Mouse (Mus musculus) gastrocnemius, postnatal 25 days (tissue): Measurements from ENCODE around the gene Syngr3. TPM values are rescaled to one million over a fixed set of nuclear protein-coding genes. Genes with fewer than 3 reads are reported as not detected.
"Not testable (repeated sequence)": the region's sequence is repeated elsewhere in the genome, so short reads cannot be mapped to it uniquely, and the experiment has no call there.

ENCODE experiments used
- DNase-seq: peaks from one replicate; pipeline ENCODE4 v3.0.0; 2022
- long read RNA-seq, 2 experiments: library from polyadenylated mRNA; stranded (forward); transcript quantifications; one replicate each; pipeline ENCODE4 v2.0.0; 2021
- total RNA-seq, 2 experiments: library from RNA; stranded (reverse); gene quantifications; 1 replicate in 1 of 2; 2 replicates in 1 of 2; pipeline ENCODE4 v1.2.3; 2021

Gene Syngr3
- total RNA-seq, result not detected
- long read RNA-seq, experiment 1, result 0 reads
- long read RNA-seq, experiment 2, result 0 reads

GRCm38 (mm10) chr17:24689251-24690081 is at the start of gene Syngr3:
Gene Syngr3 (minus strand): TSS chr17:24689955.
- DNase-seq, result no peak

GRCm38 (mm10) chr17:24738238-24738637 is 48.5 kb upstream of the Syngr3 start:
- no peak for DNase-seq

DNA sequence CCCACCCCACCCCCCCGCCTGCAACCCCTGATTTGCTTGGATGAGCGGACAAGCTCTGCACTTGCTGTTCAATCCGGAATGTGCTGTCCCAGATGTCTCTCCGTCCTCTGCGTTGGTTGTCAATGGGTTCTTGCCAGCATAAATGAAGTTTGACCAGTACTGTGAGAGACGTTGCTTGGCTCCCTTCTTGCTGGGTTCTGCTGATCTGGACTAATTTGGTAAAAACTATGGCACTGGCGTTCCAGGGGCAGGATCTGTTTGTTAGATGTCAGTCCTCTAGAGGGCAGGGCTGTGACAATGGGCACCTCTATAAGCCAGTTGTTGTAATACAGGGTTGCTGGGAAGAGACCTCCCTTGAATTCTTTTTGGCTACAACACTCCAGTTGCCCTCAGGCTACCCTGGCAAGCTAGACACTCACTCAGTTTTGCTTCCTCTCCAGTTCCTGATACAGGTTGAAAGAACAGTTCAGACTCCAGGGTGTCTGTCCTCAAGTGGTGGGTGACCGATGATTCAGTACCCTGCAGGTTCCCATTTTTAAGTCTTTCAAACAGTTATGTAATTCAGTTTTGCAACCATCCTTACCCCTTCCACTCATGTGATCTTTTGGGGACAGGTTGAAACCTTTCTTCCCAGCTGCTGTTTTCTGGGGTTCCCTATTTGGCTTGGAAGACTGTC is 47.5 kb upstream of the Syngr3 start:
- no peak for DNase-seq

GRCm38 (mm10) chr17:24736330-24737051 is 46.7 kb upstream of the Syngr3 start, which contains the start of gene Msrb1:
Gene Msrb1 (plus strand): TSS chr17:24736642.
- DNase-seq, result peak; percentile 98

GRCm38 (mm10) chr17:24735446-24735845 is 45.7 kb upstream of the Syngr3 start:
- no peak for DNase-seq

- no peak for DNase-seq
Measured at GRCm38 (mm10) chr17:24734513-24734912, 44.8 kb upstream of the Syngr3 start.

DNA sequence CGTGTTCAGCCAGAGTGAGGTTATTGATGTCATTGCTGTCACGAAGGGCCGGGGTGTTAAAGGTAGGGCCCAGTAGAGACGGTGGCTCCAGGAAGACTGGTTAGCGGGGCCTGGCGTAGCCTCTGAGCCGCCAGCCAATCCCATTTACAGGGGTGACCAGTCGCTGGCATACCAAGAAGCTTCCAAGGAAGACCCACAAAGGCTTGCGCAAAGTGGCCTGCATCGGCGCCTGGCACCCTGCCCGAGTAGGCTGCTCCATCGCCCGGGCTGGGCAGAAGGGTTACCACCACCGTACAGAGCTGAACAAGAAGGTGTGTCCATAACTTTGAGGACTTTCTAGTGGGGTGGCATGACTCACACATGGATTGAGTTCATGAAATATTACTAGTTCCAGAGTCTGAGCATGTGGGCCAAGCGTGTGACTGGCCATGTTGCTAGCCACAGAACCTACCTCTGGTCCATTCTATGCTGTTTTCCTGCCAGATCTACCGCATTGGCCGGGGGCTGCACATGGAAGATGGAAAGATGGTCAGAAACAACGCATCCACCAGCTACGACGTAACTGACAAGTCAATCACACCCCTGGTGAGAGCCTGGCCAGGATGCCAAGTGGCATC is 43.8 kb upstream of the Syngr3 start:
- DNase-seq, result no peak

DNA sequence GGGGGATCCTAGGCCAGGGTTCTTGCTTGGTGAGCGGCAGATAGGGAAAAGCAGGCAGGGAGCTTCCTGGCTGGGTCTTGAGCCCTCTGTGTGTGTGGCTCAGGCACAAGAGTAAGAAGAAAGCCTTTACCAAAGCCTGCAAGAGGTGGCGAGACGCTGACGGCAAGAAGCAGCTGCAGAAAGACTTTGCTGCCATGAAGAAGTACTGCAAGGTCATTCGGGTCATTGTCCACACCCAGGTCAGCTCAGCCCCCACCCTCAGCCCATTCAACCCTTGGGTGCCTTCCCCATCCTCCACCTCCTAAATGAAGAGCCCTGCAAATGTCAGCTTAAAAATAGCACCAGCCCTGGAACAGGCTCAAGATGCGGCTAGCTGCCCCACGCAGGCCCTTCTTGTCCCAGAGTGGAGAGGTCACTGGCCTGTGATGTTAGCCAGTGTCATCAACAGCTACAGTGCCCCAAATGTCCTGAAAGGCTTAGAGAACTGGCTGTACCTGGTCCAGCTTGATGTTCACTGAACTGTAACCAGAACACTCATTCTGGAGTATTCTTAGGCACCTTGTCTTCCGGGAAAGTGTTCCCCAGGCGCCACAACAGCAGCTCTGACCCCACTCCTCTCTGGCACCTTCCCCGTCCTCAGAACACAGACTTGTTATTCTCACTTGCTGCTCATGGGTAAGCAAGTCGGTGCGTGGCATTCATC is 42.6 kb upstream of the Syngr3 start:
- DNase-seq, result peak; percentile 88

DNA sequence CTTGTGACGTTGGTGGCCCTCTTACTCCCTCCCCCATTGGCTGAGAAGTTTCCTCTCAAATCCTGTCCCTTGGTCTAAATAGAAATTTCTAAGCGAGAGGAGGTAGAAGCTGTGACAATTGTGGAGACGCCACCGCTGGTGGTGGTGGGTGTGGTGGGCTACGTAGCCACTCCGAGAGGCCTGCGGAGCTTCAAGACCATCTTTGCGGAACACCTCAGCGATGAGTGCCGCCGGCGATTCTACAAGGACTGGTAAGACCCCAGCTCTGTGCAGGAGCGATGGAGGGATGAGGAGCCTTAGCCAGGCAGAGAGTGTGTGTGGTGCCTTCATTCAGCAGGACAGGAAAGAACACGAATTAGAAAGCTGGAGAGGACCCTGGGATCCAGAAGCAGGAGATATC is 41.0 kb upstream of the Syngr3 start:
- no peak for DNase-seq

DNA sequence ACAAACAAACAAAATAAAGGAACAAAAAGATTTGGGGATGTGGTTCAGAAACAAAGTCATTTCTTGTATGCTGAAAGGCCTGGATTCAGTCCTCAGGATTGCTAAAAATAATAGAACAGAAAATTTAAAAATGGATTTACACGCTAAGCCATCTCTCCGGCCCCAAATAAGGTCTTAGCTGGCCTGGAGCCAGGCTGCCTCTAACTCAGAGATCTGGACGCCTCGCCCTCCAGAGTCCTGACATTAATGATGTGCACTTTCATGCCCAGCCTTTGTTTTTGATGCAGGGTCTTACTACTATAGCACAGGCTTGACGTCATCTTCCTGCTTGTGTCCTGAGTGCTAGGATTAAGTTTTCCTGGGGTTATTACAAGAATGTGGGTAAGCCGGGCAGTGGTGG is 39.3 kb upstream of the Syngr3 start:
- DNase-seq, result no peak

GRCm38 (mm10) chr17:24728184-24728583 is 38.4 kb upstream of the Syngr3 start:
- no peak for DNase-seq

GRCm38 (mm10) chr17:24727618-24728017 is 37.9 kb upstream of the Syngr3 start, which contains the start of gene Rpl3l:
Gene Rpl3l (plus strand): TSS chr17:24727820.
- DNase-seq, result peak; percentile 81

DNA sequence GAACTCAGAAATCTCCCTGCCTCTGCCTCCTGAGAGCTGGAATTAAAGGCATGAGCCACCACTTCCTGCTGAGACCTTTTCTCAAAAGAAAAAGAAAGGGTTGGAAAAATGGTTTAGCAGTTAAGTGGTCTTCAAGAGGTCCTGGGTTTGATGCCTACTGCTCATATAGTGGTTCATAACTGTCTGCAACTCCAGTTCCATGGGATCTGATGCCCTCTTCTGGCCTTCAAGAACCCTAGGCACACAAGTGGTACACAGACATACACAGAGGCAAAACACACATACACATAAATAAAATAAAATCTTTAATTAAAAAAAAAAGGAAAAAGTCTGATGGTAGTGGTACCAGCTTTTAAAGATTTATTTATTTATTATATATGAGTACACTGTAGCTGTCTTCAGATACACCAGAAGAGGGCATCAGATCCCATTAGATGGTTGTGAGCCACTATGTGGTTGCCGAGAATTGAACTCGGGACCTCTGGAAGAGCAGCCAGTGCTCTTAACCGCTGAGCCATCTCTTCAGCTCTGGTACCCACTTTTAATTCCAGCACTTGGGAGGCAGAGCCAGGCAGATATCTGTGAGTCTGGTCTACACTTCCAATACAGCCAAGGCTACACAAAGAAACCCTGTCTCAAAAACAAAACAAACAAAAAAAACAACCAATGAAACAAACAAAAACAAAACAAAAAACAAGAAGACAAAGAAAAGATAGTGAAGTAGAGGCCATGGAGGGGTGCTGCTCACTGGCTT is 36.1 kb upstream of the Syngr3 start:
- DNase-seq, result no peak

- peak; percentile 90 for DNase-seq
Measured at GRCm38 (mm10) chr17:24724184-24724583, 34.4 kb upstream of the Syngr3 start, which contains the start of gene Ndufb10. Gene Ndufb10 (minus strand): TSS chr17:24724478.

DNA sequence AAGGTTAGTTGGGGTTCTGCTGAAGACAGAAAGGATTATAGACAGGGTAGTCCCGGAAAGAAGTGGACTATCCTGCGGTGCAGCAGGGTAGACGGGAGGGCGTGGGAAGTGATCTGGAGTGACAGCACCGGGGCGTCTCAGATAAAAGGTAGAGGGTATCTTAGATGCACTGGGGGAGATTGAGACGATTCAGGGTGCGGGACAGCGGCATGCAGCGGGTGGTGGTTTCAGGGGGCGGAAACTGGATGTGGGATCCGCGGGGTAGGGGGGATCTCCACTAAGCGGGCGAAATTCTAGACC is 34.1 kb upstream of the Syngr3 start:
- DNase-seq, result no peak

DNA sequence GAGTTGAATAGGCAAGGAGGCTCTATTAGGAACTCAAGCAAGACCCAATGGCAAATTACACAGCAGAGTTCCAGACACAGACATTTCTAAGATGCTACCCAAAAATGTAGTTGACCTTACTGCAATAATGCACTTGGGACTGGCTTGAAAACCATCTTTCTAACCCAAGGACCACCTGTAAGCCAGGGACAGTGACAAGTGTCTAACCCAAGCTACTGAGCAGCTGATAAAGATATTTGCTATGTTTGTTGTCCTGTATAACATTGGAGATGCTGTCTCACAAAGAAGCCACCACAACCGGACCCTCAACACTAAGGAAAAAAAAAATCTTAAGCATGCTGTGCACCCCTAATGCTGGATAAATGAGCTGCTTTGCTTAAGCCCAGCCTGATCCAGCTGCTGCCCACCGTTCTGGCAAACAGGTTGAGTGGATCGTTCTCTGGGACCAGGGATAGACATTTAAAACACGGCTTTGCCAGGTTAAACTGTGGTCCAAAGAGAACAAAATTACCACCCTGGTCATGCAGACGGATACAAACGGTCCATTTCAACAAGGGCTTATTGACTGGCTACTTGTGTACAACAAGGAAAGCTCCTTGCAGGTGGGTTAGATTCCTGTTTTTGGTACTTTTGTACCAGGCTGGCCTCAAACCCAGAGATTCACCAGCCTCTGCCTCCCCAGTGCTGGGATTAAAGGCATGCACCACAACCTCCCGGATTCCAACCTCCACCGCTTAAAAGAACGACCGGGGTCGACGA is 33.5 kb upstream of the Syngr3 start:
- no peak for DNase-seq

- DNase-seq, result no peak
Measured at GRCm38 (mm10) chr17:24722220-24722924, 32.6 kb upstream of the Syngr3 start.

- not testable (repeated sequence) for DNase-seq
Measured at GRCm38 (mm10) chr17:24721383-24721955, 31.7 kb upstream of the Syngr3 start.

DNA sequence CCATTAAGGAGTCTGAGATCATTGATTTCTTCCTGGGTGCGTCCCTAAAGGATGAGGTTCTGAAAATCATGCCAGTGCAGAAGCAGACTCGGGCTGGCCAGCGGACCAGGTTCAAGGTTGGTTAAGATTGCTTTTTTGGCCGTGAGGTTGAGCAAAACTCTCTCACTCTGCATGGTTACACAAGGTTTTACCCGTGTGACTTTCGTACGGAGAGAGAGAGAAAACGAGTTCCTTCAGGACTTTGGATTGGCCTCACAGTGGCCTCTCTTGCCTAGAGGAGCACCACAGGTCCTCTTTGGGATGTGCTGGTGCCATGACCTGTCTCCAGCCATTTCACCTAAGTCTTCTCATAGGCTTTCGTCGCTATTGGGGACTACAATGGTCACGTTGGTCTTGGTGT is 30.9 kb upstream of the Syngr3 start:
- not testable (repeated sequence) for DNase-seq
